Mouse (Mus musculus): ENCODE measurements around the gene Dnmt3a. TPM values are rescaled to one million over a fixed set of nuclear protein-coding genes. Genes with fewer than 3 reads are reported as not detected.
A peak's percentile ranks its signal among the peaks of the same experiment; 100 is the strongest.

The Dnmt3a gene
- polyA plus RNA-seq, 1 experiment: 7.0 TPM

GRCm38 (mm10) chr12:3942026-3942425, 136.2 kb downstream of the Dnmt3a start:
- no peak overlapping the region for H3K27ac ChIP-seq (ENCODE audit: control insufficient read depth, insufficient read depth, low read depth, low read length)
- TF ChIP-seq POLR2A (IDR thresholded peaks at IDR 0.05; ENCODE audit: control insufficient read depth, low read depth, low read length): no peak
- TF ChIP-seq CTCF (IDR thresholded peaks at IDR 0.05; ENCODE audit: control insufficient read depth, insufficient read depth, insufficient replicate concordance, low read depth, low read length): no peak
- no peaks in the 10 kb centered on the region for H3K27me3 ChIP-seq (ENCODE audit: control insufficient read depth, insufficient read depth, low read length)
- no peaks in the 10 kb centered on the region for H3K36me3 ChIP-seq (ENCODE audit: control insufficient read depth, insufficient read depth, low read length)
- H3K4me3 ChIP-seq (ENCODE audit: control insufficient read depth, low read depth, low read length): no peak overlapping the region; the same call in 1 of the 2 replicates
- H3K4me1 ChIP-seq (ENCODE audit: control insufficient read depth, insufficient read depth, low read length): peaks cover 7% of the 10 kb centered on the region; the same call in 1 of the 2 replicates

- H3K27ac ChIP-seq (ENCODE audit: control insufficient read depth, insufficient read depth, low read depth, low read length): no peak overlapping the region
- no peaks in the 10 kb centered on the region for H3K36me3 ChIP-seq (ENCODE audit: control insufficient read depth, insufficient read depth, low read length)
- H3K27me3 ChIP-seq (ENCODE audit: control insufficient read depth, insufficient read depth, low read length): no peaks in the 10 kb centered on the region
- H3K4me1 ChIP-seq (ENCODE audit: control insufficient read depth, insufficient read depth, low read length): peaks cover 7% of the 10 kb centered on the region; the same call in 1 of the 2 replicates
- TF ChIP-seq CTCF (IDR thresholded peaks at IDR 0.05; ENCODE audit: control insufficient read depth, insufficient read depth, insufficient replicate concordance, low read depth, low read length) (no peak), POLR2A (IDR thresholded peaks at IDR 0.05; ENCODE audit: control insufficient read depth, low read depth, low read length) (no peak)
- no peak overlapping the region for H3K4me3 ChIP-seq (ENCODE audit: control insufficient read depth, low read depth, low read length)
Measured at GRCm38 (mm10) chr12:3944454-3945073, 138.8 kb downstream of the Dnmt3a start.

- Histone ChIP-seq H3K4me3 (ENCODE audit: control insufficient read depth, low read depth, low read length) (no peak overlapping the region), H3K27me3 (ENCODE audit: control insufficient read depth, insufficient read depth, low read length) (no peaks in the 10 kb centered on the region), H3K36me3 (ENCODE audit: control insufficient read depth, insufficient read depth, low read length) (no peaks in the 10 kb centered on the region), H3K4me1 (ENCODE audit: control insufficient read depth, insufficient read depth, low read length) (no peaks in the 10 kb centered on the region; the same call in 1 of the 2 replicates), H3K27ac (ENCODE audit: control insufficient read depth, insufficient read depth, low read depth, low read length) (no peak overlapping the region)
- TF ChIP-seq CTCF (IDR thresholded peaks at IDR 0.05; ENCODE audit: control insufficient read depth, insufficient read depth, insufficient replicate concordance, low read depth, low read length) (no peak), POLR2A (IDR thresholded peaks at IDR 0.05; ENCODE audit: control insufficient read depth, low read depth, low read length) (no peak)
Measured at GRCm38 (mm10) chr12:3947503-3947902, 141.7 kb downstream of the Dnmt3a start.

- no peaks in the 10 kb centered on the region; the same call in 1 of the 2 replicates for H3K4me1 ChIP-seq (ENCODE audit: control insufficient read depth, insufficient read depth, low read length)
- TF ChIP-seq POLR2A (IDR thresholded peaks at IDR 0.05; ENCODE audit: control insufficient read depth, low read depth, low read length) (no peak), CTCF (IDR thresholded peaks at IDR 0.05; ENCODE audit: control insufficient read depth, insufficient read depth, insufficient replicate concordance, low read depth, low read length) (no peak)
- no peaks in the 10 kb centered on the region for H3K27me3 ChIP-seq (ENCODE audit: control insufficient read depth, insufficient read depth, low read length)
- H3K27ac ChIP-seq (ENCODE audit: control insufficient read depth, insufficient read depth, low read depth, low read length): no peak within 1 kb of the TSS
- no peaks in the 10 kb centered on the region for H3K36me3 ChIP-seq (ENCODE audit: control insufficient read depth, insufficient read depth, low read length)
- no peak within 1 kb of the TSS for H3K4me3 ChIP-seq (ENCODE audit: control insufficient read depth, low read depth, low read length)
Measured at GRCm38 (mm10) chr12:3954651-3955050, 148.8 kb downstream of the Dnmt3a start, which contains the start of gene Pomc. TSS of gene Pomc (plus strand) at chr12:3954951.

DNA sequence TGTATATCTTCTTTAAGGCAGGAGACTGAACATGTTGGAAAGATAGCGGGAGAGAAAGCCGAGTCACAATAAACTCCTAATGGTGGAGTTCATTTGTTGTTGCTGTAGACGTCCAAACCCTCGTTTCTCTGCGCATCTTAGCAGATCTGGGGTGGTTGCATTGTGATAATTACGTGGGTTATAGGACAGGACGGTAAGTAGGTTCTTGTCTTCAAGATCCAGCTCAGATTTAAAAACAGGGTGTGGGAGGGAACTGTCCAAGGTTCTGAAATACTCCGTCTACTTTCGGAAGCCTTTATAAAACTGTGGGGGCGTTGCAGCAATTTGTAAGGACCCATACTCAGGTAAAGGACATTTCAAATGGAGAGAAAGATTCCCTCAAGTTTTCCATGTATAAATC, 149.6 kb downstream of the Dnmt3a start:
- Histone ChIP-seq H3K36me3 (ENCODE audit: control insufficient read depth, insufficient read depth, low read length) (no peaks in the 10 kb centered on the region), H3K27me3 (ENCODE audit: control insufficient read depth, insufficient read depth, low read length) (no peaks in the 10 kb centered on the region), H3K4me1 (ENCODE audit: control insufficient read depth, insufficient read depth, low read length) (peaks cover 3% of the 10 kb centered on the region; the same call in 1 of the 2 replicates), H3K4me3 (ENCODE audit: control insufficient read depth, low read depth, low read length) (no peak overlapping the region), H3K27ac (ENCODE audit: control insufficient read depth, insufficient read depth, low read depth, low read length) (no peak overlapping the region)
- no peak for TF ChIP-seq CTCF (IDR thresholded peaks at IDR 0.05; ENCODE audit: control insufficient read depth, insufficient read depth, insufficient replicate concordance, low read depth, low read length)
- TF ChIP-seq POLR2A (IDR thresholded peaks at IDR 0.05; ENCODE audit: control insufficient read depth, low read depth, low read length): no peak

DNA sequence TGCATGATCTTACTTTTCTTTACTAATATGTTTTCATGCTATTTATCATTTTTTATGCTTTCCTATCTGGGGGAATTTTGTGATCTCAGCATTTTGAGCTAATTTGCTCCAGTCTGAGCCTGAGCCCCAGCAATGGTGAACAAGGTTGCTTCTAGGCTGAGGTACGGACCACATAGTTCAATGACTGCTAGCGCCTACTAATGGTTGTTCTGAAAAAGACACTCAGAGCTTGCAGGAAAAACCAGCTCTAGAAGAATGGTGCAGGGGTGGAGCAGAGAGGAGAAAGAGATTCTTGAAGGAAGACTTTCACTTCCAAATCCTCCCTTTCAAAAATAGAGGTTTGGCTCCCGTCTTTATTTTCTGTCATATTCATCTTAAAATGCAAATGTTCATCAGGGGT, 150.5 kb downstream of the Dnmt3a start:
- no peak for TF ChIP-seq CTCF (IDR thresholded peaks at IDR 0.05; ENCODE audit: control insufficient read depth, insufficient read depth, insufficient replicate concordance, low read depth, low read length)
- no peak for TF ChIP-seq POLR2A (IDR thresholded peaks at IDR 0.05; ENCODE audit: control insufficient read depth, low read depth, low read length)
- no peak overlapping the region for H3K4me3 ChIP-seq (ENCODE audit: control insufficient read depth, low read depth, low read length)
- H3K4me1 ChIP-seq (ENCODE audit: control insufficient read depth, insufficient read depth, low read length): peaks cover 5% of the 10 kb centered on the region
- H3K36me3 ChIP-seq (ENCODE audit: control insufficient read depth, insufficient read depth, low read length): no peaks in the 10 kb centered on the region
- H3K27me3 ChIP-seq (ENCODE audit: control insufficient read depth, insufficient read depth, low read length): no peaks in the 10 kb centered on the region
- H3K27ac ChIP-seq (ENCODE audit: control insufficient read depth, insufficient read depth, low read depth, low read length): no peak overlapping the region

GRCm38 (mm10) chr12:3959791-3960543, 154.2 kb downstream of the Dnmt3a start:
- Histone ChIP-seq H3K27me3 (ENCODE audit: control insufficient read depth, insufficient read depth, low read length) (no peaks in the 10 kb centered on the region), H3K4me1 (ENCODE audit: control insufficient read depth, insufficient read depth, low read length) (peaks cover 5% of the 10 kb centered on the region), H3K4me3 (ENCODE audit: control insufficient read depth, low read depth, low read length) (peak overlapping the region; percentile 95), H3K27ac (ENCODE audit: control insufficient read depth, insufficient read depth, low read depth, low read length) (peak overlapping the region; percentile 90), H3K36me3 (ENCODE audit: control insufficient read depth, insufficient read depth, low read length) (no peaks in the 10 kb centered on the region)
- TF ChIP-seq CTCF (IDR thresholded peaks at IDR 0.05; ENCODE audit: control insufficient read depth, insufficient read depth, insufficient replicate concordance, low read depth, low read length) (no peak), POLR2A (IDR thresholded peaks at IDR 0.05; ENCODE audit: control insufficient read depth, low read depth, low read length) (peak; percentile 99)

All from testis, adult 2 months (tissue).